Mouse (Mus musculus): ENCODE results near the gene Ccdc88b.
"Not testable (repeated sequence)": the region's sequence is repeated elsewhere in the genome, so short reads cannot be mapped to it uniquely, and the experiment has no call there.

Ccdc88b gene

DNA sequence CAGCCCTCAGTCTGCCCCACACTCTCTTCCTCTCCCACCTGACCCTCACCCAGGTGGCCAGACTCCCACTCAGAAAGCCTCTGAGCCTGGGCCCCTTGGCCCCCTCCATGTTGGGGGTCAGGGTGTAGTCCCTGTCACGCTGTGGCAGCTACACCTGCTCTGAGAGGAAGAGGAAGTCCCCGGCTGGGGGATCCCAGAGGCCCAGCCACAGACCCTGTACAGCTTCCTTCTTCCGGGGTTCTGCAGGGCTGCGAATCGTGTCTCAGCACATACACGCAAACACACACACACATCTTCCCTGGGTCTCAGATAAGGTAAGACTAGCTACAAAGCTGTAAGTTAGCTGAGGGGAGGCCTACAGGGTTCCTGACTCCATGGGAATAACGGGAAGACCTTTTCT lies at the start of gene Ccdc88b:
Ccdc88b (minus strand) TSS at position 181 of the 400 bp plus-strand sequence.
- DNase-seq (ENCODE audit: low spot score), result no peak

DNA sequence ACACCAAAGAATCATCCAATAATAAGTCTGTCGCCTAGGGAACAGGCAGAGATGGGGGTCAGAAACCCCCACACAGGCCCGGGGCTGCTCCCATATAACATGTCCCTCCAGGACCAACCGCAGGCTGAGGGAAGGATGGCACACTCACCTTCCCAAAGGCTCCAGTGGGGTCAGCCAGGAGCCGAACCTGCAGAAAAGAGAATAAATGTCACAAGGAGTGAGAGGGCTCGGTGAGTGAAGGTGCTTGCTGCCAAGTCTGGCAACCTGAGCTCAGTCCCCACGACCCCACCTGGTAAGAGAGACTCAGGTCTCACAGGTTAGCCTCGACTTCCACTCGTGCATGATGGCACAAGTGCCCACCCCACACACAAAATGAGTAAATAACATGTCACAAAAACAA lies 49.1 kb upstream of the Ccdc88b start:
- DNase-seq (ENCODE audit: low spot score), result no peak

DNA sequence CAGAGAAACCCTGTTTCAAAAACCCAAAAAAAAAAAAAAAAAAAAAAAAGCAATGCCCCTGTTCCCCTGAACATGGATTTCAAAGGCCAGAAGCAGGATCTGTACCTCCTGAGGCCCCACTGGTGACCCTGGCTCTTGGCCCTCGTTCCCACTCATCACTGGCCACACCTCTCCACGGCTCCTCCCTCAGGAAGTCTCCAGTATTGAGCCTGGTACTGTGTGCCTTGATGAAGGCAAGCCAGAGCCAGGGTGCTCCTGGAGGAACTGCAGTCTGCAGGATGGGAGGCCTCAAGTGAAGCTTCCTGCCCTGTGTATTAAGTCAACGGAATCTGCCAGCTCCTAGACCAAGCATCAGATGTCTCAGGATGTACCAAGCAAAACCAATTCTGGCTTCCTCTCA lies 48.2 kb upstream of the Ccdc88b start:
- no peak for DNase-seq (ENCODE audit: low spot score)

DNA sequence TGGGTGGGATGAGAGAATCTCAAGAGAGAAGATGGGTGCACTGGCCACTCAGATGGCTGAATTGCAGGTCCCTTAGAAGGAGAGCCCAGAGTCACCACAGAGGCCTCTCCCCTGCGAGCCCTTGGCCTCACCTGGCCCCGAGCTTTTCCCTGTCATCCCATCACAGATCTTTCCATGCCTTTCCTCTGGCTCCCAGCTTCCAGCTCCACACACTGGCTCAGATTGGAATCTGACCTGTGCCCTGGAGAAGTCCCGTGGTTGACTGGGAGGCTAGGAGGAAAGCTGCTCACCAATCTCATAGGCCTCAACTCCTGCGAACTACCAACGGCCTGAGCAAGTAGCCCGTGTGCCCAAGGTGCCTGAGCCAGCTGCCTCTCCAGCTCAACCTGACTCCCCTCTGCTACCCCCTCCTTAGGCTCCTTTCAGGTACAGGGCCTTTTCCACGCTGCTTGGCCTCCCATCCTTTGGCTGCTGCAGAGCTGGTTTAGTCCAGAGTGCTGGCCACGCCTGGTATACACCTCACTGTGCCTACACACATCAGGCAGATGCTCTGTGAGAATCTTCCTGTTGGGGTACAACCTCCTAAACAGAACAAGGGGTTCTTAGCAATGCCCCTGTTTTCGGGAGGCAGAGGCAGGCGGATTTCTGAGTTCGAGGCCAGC lies 47.6 kb upstream of the Ccdc88b start:
- DNase-seq (ENCODE audit: low spot score), result no peak

DNA sequence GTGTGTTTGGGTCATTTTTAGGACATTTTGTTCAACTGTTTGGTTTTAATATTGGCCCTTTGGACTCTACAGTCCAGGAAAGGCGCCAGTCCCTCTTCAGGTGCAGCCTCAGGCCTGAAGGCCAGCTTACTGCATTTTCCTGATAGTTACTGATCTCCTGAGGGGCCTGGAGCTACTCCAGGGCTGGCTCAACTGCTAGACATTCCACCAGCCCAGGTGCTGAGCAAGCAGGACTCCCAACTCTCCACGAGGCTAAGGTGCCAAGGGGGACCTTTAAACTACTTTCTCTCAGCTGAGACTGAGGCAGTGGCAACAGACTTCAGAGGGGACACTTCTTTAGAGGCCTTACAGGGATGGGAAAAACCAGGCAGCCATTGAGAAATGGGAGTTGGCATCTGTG lies 46.8 kb upstream of the Ccdc88b start:
- no peak for DNase-seq (ENCODE audit: low spot score)

DNA sequence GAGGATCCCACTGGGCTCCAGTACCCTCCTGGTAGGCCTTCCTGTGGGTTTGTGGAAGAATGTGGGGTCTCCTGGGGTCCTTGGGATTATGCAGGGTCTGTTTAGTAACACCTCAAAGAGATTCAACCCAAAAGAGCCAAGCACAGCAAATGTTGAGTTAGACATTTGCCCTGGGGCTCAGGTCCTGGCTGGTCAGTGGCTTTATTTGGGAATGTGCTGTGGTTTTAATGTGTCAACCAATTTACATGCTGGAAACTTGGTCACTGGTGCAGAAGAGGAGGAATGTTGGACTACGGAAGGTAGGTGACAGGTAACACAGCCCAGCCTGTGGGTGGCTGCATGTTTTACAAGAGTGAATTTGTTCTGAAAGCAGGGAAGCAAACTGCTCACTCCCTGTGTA lies 45.0 kb upstream of the Ccdc88b start:
- no peak for DNase-seq (ENCODE audit: low spot score)

DNA sequence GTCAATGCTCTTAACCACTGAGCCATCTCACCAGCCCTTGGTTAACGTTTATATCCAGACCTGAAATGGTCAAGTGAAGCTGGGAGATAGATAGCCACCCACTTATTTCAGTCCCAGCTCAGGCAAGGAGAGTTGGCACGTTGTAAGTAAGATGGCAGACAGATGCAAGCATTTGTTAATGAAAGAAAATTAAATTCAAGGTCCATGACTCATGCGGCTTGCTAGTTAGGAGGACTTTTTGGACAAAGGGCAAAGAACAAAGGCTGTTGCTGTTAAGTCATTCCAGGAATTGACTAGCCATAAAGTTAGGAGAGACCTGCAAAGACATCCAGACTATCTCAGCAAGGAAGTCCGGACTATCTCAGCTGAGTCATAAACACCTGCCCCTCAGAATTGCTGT lies 41.6 kb upstream of the Ccdc88b start:
- no peak for DNase-seq (ENCODE audit: low spot score)

DNA sequence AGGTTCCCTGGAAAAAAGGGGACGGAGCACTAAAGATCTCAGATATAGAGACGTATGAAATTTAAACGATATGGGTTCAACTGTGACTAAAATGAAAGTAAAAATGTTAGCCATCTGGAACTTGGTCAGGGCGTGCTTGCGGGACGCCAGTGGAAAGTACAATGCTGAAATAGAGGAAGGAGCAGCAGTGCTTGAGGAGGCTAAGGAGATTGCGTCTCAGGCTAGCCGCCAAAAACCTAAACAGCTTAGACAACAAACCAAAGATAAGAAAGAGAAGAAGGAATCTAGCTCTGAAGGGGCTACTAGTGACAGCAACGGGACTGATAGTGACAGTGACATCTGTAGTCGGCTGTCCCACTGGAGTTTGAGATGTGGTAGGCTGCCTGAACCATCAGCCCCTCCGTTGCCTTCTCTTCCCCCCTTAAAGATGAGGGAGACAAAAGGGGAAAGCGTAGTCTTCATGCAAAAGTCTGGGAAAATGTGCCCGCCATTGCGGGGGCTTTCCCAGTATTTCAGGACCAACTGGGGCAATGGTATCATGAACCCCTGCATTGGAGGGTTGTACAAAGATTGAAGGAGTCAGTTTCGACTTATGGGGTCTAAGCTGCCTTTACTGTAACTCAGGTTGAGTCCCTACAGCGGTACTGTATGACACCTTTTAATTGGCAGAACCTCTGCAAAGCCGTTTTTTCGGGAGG lies 37.7 kb upstream of the Ccdc88b start:
- not testable (repeated sequence) for DNase-seq (ENCODE audit: low spot score)

DNA sequence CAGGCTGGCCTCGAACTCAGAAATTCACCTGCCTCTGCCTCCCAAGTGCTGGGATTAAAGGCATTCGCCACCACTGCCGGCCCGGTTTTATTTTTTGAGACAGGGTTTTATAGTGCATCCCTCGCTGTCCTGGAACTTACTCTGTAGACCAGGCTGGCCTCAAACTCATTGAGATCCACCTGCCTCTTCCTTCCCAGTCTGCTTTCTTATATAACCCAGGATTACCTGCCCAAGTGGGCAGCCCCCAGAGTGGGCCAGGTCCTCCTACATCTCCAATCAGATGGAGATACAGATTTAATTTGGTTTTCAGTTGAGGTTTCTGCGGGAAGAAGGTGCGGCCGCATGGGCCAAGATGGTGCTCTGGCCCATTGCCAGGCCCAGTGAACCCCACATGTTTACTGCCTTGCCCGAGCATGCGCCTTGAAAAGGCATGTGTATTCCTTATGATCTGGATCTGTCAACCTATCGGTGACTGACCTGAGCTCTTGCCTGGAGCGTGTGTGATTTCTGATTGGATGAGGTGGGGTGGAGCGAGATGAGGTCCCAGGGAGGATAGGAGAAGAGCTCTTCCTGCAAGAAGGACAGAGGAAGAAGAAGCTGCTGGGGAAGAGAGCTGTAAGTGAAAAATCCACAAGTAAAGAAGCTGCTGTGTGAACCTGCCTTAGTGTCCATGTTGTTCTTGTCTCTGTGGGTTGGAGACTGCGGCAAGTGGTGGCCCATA lies 35.9 kb upstream of the Ccdc88b start:
- DNase-seq (ENCODE audit: low spot score), result no peak

DNA sequence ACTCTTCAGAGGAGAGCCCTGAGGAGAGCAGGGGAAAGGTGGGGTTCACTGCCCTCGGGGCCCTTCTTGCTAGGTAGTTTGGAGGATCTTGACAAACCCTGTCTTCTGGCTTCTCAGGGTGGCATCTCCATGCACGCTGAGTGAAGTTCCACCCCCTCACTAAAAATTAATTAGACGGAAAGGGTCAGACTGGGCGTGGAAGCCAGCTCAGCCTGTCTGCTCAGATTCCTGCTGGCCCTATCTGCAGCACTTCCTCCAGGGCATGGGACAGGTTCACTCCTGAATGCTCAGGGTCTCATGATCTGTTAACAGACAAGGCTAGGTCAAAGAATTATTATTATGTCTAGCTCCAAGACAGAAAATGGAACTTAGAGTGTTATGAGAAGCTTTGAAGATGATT lies 34.5 kb upstream of the Ccdc88b start:
- DNase-seq (ENCODE audit: low spot score), result no peak

DNA sequence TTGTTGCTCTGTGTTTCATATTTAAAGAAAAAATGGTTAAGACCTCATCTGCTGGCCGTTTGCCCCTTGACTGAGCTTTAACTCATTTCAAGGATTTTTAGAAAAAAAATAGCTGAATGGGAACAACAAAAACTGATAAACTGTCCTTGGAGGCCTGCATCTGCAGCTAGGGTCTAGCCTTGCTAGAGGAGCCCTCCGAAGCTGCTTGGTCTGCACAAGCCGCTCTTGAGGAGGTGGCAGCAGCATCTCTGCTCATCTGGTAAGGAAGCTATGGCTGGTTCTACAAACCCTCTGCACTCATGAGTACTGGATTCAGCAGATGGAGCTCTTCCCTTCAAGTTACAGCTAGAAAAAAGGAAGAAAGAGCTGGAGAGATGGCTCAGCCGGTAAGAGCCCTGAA lies 20.0 kb upstream of the Ccdc88b start:
- DNase-seq (ENCODE audit: low spot score), result no peak

DNA sequence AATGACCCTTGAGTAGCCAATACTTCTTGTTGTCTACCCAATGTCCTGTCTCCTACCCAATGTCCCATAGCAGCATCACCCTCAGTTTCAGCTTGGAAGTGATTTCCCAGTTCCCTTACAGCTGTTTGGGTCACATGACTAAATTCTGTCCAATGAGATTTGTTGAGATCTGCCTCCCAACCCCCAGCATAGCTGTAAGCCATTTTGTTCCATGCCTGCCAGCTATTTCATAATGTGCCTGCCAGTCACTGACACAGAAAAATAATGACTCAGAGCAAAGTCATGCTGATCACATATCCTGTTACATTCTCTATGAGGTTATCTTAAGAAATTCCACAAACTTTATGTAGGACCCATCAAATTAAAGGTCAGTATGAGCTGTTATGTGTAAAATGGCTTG lies 18.8 kb upstream of the Ccdc88b start:
- no peak for DNase-seq (ENCODE audit: low spot score)

DNA sequence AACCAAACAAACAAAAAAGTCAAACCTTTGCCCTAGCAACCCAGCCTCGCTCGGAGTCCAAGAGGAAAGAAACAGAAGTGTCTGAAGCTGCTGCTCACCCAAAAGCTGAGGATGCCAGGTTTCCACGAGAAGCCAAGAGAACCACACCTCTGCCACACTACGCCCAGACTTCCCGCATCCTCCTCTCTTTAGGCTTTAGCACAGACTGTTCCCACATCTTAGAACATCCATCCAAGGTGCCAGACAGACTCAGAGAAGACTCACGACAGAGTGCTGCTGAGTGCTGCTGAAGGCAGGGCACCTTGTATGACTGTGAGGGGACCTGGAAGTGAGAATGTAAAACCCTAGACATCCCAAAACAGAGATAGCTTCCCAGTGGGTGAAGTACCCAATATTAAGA lies 17.8 kb upstream of the Ccdc88b start:
- no peak for DNase-seq (ENCODE audit: low spot score)

DNA sequence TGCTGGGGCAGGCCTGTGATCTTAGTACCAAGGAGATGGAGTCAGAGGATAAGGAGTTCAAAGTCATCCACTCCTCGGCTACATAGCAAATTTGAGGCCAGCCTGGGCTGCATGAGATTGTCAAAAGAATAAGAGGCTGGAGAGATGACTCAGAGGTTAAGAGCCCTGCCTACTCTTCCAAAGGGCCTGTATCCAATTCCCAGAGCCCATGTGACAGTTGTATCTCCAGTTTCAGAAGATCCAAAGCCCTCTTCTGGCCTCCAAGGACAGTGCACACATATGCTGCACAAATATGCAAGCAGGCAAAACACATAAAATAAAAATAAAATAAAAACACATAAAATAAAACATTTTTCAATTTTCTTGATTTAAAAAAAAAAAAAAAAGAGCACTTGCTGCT lies 16.2 kb upstream of the Ccdc88b start:
- no peak for DNase-seq (ENCODE audit: low spot score)

DNA sequence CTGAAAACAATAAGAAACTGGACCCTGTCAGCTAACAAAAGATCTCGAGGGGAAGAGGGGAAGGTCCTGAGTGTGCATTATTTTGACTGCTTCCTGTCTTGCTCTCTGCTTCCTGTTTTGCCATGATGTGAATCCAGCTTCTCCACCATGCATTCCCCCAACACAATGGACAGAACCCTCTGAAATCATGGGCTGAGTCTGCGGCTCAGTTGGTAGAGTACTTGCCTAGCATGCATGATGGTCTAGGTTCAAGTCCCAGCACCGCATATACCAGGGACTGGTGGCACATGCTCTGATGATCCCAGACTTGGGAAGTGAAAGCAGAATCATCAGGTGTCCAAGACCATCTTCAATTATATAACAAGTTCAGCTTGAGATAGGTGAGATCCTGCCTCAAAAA lies 14.7 kb upstream of the Ccdc88b start:
- no peak for DNase-seq (ENCODE audit: low spot score)

DNA sequence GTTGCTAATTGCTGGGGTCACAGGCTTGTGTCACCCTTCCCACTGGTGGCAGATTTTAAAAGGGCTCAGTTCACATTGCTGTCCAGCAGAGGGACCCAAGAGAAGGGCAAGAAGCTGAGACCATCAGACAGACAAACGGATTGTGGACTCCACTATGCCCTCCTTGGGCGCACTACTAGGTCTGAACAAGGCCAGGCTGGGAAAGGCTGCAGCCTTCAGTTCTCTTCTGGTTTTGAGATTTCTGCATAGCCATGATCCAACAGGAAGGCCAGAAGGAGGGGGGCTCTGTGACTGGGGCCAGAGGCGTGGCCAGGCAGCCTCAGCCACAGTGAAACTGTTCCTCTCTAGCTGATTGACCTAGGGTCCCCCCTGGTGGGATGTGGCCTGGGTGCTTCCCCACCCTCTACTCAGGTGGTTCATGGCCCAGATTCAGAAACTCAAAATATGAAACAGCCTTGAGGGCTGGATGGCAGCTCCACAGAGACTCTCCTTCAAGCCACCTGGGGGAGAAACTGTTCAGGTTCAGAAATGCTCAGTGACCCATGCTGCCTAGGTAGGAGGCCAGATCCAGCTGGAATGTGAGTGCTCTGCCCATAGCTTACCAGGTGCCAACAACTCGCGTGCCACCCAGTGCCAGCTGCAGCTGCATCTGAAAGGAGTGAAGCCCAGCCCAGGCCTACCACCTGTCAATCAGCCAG lies 13.7 kb upstream of the Ccdc88b start:
- peak; percentile 44 for DNase-seq (ENCODE audit: low spot score)

DNA sequence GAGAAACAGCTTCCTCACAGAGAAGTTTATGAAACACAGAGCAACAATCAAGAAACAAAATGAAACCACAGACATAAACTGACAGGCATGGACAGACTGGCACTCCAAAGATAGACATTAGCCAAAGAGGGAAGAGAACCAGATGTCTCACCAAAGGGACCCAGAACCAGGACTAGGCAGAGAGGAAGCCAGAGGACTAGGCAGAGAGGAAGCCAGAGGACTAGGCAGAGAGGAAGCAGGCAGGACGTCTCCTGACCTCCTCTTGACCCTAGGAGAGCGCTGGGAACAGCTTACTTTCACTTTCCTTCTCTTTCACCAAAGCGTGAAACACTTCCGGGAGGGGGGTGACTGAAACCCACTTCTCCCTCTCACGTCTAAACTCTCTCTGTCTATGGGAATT lies 11.3 kb upstream of the Ccdc88b start:
- peak; percentile 63 for DNase-seq (ENCODE audit: low spot score)

DNA sequence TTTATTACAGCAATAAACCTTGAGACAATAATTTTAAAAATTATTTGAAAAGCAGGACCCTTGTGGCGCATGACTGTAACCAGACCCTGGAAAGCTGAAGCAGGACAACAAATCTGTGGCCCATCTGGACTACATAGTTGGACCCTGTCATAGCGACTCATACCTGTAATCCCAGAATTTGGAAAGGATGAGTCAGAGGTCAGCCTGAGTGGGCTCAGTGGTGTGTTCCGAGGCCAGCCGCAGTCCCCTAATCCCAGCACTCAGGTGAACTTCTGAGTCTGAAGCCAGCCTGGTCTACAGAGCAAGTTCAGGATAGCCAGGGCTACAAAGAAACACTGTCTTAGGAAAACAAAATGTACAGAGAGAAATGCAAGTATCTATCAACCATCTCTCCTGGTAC lies 3.4 kb upstream of the Ccdc88b start:
- no peak for DNase-seq (ENCODE audit: low spot score)

DNA sequence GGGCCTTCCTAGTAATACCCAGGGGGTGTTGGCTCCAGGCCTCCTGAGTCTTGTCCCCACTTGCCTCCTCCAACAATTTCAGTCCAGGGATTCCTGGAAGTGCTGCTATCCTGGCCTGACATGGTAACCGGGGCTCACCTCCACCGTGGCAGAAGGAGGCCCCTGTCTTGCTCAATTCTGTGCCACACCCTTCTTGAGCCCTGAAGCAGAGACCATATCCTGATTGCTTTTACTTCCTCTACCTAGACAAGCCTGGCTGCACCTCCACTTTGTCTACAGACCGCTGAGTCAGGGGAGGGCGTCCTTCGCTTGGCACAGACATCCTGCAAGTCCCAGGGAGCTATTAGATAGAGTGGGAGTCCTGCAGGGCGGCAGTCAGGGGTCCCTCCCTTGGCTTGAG lies 2.7 kb upstream of the Ccdc88b start:
- no peak for DNase-seq (ENCODE audit: low spot score)

DNA sequence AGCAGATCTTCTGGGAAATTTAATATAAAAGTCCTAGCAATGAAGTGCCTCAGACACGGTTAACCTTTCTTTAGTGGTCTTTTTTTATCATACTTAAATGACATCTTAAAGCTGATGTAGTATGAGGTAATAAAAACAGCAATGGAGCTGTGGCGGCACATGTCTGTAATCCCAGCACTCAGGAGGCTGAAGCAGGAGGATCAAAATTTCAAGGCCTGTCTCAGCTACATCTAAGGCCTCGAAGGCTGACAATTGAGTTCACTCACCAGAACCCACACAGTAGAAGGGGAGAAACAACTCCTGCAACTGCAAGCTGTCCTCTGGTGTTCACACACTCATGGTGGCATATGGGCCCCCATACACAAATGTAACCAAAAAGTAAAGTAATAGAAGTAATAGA lies 2.0 kb upstream of the Ccdc88b start:
- DNase-seq (ENCODE audit: low spot score), result no peak

DNA sequence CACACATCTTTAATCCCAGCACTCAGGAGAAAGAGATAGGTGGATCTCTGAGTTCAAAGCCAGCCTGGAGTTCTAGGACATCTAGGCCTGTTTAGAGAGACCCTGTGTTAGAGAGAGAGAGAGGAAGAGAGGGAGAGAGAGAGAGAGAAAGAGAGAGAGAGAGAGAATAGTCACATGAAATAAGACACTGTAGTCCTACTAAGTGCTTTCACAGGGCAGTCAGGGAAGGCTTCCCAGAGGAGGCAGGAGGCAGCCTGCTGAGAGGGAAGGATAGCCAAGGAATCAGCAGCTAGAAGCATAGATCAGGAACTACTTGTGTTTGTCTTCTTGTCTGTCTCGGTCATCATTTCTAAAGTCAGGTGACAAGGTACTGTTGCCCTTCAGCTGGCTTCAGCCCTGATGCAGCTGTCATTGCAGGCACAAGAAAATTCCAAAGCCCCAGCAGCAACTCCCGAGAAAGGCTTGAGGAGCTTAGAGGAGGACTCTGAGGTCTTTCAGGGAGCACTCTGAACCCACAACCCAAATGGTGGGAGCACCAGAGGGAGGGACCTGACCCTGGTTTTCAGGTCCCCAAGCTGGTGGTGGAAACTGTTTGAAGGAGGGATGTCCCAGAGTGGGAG lies 1.1 kb upstream of the Ccdc88b start:
- no peak for DNase-seq (ENCODE audit: low spot score)

DNA sequence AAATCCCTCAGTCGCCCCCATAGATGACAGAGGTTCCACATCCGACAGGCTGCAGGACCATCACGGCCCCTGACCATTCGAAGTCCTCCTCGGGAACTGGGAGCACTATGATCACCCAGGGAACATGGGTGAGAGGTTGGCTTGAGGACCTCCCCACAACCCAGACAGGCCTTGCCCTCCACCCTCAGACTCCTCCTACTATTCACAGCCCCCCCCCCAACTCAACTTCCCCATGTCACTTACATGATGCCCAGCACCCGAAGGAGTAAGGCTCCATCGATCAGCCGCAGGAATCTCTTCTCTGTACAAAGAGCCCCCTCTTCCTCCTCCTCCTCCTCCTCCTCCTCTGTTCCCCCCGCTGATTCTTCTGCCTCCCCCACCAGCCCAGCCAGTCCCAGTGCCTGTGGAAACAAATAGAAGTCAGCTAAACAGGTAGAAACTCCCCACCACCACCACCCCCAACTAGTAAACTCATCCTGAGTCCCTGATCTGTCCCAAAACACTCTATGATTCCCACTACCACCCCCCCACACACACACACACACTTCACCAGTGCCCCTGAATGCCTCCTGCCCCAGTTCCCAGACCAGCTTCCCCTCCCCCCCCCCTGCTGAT lies 513 bp downstream of the Ccdc88b start:
- no peak for DNase-seq (ENCODE audit: low spot score)

All from embryo, embryonic 10.5 days (tissue).